Mouse (Mus musculus): Measurements from ENCODE around the gene Wapl. TPM values are rescaled to one million over a fixed set of nuclear protein-coding genes. Genes with fewer than 3 reads are reported as not detected.

Gene Wapl
- polyA plus RNA-seq, 1 experiment from 2014 or later = 26.9 TPM

- peak overlapping the region; percentile 78 for H3K27ac ChIP-seq
- no peaks in the 10 kb centered on the region for H3K9me3 ChIP-seq (replicated peaks)
Observed at GRCm38 (mm10) chr14:34712857-34713256, 39.1 kb downstream of the Wapl start.

GRCm38 (mm10) chr14:34718150-34718549 is 44.4 kb downstream of the Wapl start:
- H3K9me3 ChIP-seq (replicated peaks) = no peaks in the 10 kb centered on the region
- no peak overlapping the region for H3K9ac ChIP-seq
- 90% methylated on average over 3 of the region's 3 CpGs for WGBS
- H3K4me2 ChIP-seq = no peak overlapping the region
- no peaks in the 10 kb centered on the region for H3K27me3 ChIP-seq
- no peak overlapping the region for H3K27ac ChIP-seq
- no peaks in the 10 kb centered on the region for H3K4me1 ChIP-seq
- no peak for ATAC-seq (replicated peaks; ENCODE audit: low FRiP score)
- H3K36me3 ChIP-seq = peaks cover 43% of the 10 kb centered on the region
- H3K4me3 ChIP-seq (replicated peaks) = no peak overlapping the region

More at GRCm38 (mm10) chr14:34712857-34713256, 39.1 kb downstream of the Wapl start:
- no peak overlapping the region for H3K9ac ChIP-seq
- 0 out of 2 replicates have a peak, but pooled peaks cover 4% of the 10 kb centered on the region for H3K4me1 ChIP-seq
- no peaks in the 10 kb centered on the region for H3K27me3 ChIP-seq
- 54% methylated on average over 3 of the region's 3 CpGs for WGBS
- H3K4me3 ChIP-seq (replicated peaks) = no peak overlapping the region
- no peak; the same call in 1 of the 2 replicates for ATAC-seq (replicated peaks; ENCODE audit: low FRiP score)
- H3K36me3 ChIP-seq = peaks cover 40% of the 10 kb centered on the region
- no peak overlapping the region for H3K4me2 ChIP-seq

GRCm38 (mm10) chr14:34727709-34728108 is 54.0 kb downstream of the Wapl start:
- Histone ChIP-seq H3K4me3 (replicated peaks) (no peak overlapping the region), H3K36me3 (peaks cover 45% of the 10 kb centered on the region), H3K4me2 (no peak overlapping the region), H3K9ac (no peak overlapping the region), H3K9me3 (replicated peaks) (no peaks in the 10 kb centered on the region), H3K4me1 (no peaks in the 10 kb centered on the region), H3K27me3 (no peaks in the 10 kb centered on the region), H3K27ac (0 out of 2 replicates have a peak overlapping the region, but pooled peaks have one; percentile 52)
- ATAC-seq (replicated peaks; ENCODE audit: low FRiP score) = 0 out of 2 replicates have a peak, but pooled peaks have one; percentile 36
- 67% methylated on average over 2 of the region's 2 CpGs for WGBS

- no peaks in the 10 kb centered on the region for H3K4me1 ChIP-seq
- no peak overlapping the region for H3K27ac ChIP-seq
- no peaks in the 10 kb centered on the region for H3K27me3 ChIP-seq
- no peaks in the 10 kb centered on the region for H3K9me3 ChIP-seq (replicated peaks)
- no peak for ATAC-seq (replicated peaks; ENCODE audit: low FRiP score)
- WGBS = 90% methylated on average over 5 of the region's 5 CpGs
- no peak overlapping the region for H3K9ac ChIP-seq
- no peak overlapping the region for H3K4me2 ChIP-seq
- H3K4me3 ChIP-seq (replicated peaks) = no peak overlapping the region
- H3K36me3 ChIP-seq = peaks cover 53% of the 10 kb centered on the region
Observed at GRCm38 (mm10) chr14:34735405-34735804, 61.7 kb downstream of the Wapl start.

- Histone ChIP-seq H3K9me3 (replicated peaks) (no peaks in the 10 kb centered on the region), H3K27ac (no peak overlapping the region), H3K4me2 (no peak overlapping the region), H3K4me3 (replicated peaks) (no peak overlapping the region), H3K4me1 (no peaks in the 10 kb centered on the region), H3K36me3 (peaks cover 74% of the 10 kb centered on the region), H3K9ac (no peak overlapping the region), H3K27me3 (no peaks in the 10 kb centered on the region)
- 71% methylated on average over 1 of the region's 1 CpGs for WGBS
- no peak for ATAC-seq (replicated peaks; ENCODE audit: low FRiP score)
Observed at GRCm38 (mm10) chr14:34745401-34745800, 71.7 kb downstream of the Wapl start.

- no peak overlapping the region for H3K9ac ChIP-seq
- no peak overlapping the region for H3K4me3 ChIP-seq (replicated peaks)
- H3K4me2 ChIP-seq = no peak overlapping the region
- no peak for ATAC-seq (replicated peaks; ENCODE audit: low FRiP score)
- H3K27ac ChIP-seq = no peak overlapping the region
- H3K4me1 ChIP-seq = peaks cover 5% of the 10 kb centered on the region; the same call in 1 of the 2 replicates
- H3K36me3 ChIP-seq = no peaks in the 10 kb centered on the region; the same call in 1 of the 2 replicates
- H3K9me3 ChIP-seq (replicated peaks) = no peaks in the 10 kb centered on the region
- H3K27me3 ChIP-seq = no peaks in the 10 kb centered on the region
- 81% methylated on average over 3 of the region's 3 CpGs for WGBS
Observed at GRCm38 (mm10) chr14:34755731-34756130, 82.0 kb downstream of the Wapl start.

GRCm38 (mm10) chr14:34759938-34760337 is 86.2 kb downstream of the Wapl start:
- Histone ChIP-seq H3K4me2 (no peak overlapping the region), H3K9ac (no peak overlapping the region), H3K27me3 (no peaks in the 10 kb centered on the region), H3K9me3 (replicated peaks) (no peaks in the 10 kb centered on the region), H3K27ac (no peak overlapping the region), H3K4me1 (peaks cover 28% of the 10 kb centered on the region), H3K36me3 (no peaks in the 10 kb centered on the region), H3K4me3 (replicated peaks) (no peak overlapping the region)
- 61% methylated on average over 2 of the region's 2 CpGs for WGBS
- ATAC-seq (replicated peaks; ENCODE audit: low FRiP score) = no peak

- H3K27ac ChIP-seq = no peak overlapping the region
- WGBS = 88% methylated on average over 9 of the region's 9 CpGs
- ATAC-seq (replicated peaks; ENCODE audit: low FRiP score) = no peak
Observed at GRCm38 (mm10) chr14:34761082-34761959, 87.6 kb downstream of the Wapl start.

GRCm38 (mm10) chr14:34762682-34763081 is 89.0 kb downstream of the Wapl start:
- Histone ChIP-seq H3K27me3 (no peaks in the 10 kb centered on the region), H3K4me2 (no peak overlapping the region), H3K4me1 (peaks cover 28% of the 10 kb centered on the region), H3K36me3 (no peaks in the 10 kb centered on the region), H3K27ac (no peak overlapping the region), H3K4me3 (replicated peaks) (no peak overlapping the region), H3K9me3 (replicated peaks) (no peaks in the 10 kb centered on the region), H3K9ac (no peak overlapping the region)
- ATAC-seq (replicated peaks; ENCODE audit: low FRiP score) = peak; percentile 71
- 34% methylated on average over 10 of the region's 10 CpGs for WGBS

More at GRCm38 (mm10) chr14:34761082-34761959, 87.6 kb downstream of the Wapl start:
- Histone ChIP-seq H3K9me3 (replicated peaks) (no peaks in the 10 kb centered on the region), H3K36me3 (no peaks in the 10 kb centered on the region), H3K4me3 (replicated peaks) (no peak overlapping the region), H3K27me3 (no peaks in the 10 kb centered on the region), H3K4me2 (no peak overlapping the region), H3K4me1 (peaks cover 28% of the 10 kb centered on the region), H3K9ac (no peak overlapping the region)

GRCm38 (mm10) chr14:34763771-34764539 is 90.2 kb downstream of the Wapl start:
- H3K4me2 ChIP-seq = no peak overlapping the region
- H3K27ac ChIP-seq = peak overlapping the region; percentile 43; the same call in 1 of the 2 replicates
- H3K4me1 ChIP-seq = peaks cover 32% of the 10 kb centered on the region
- H3K9ac ChIP-seq = no peak overlapping the region
- no peak overlapping the region for H3K4me3 ChIP-seq (replicated peaks)
- H3K36me3 ChIP-seq = no peaks in the 10 kb centered on the region
- WGBS = 27% methylated on average over 10 of the region's 10 CpGs
- ATAC-seq (replicated peaks; ENCODE audit: low FRiP score) = 0 out of 2 replicates have a peak, but pooled peaks have one; percentile 7
- no peaks in the 10 kb centered on the region for H3K9me3 ChIP-seq (replicated peaks)
- no peaks in the 10 kb centered on the region for H3K27me3 ChIP-seq

GRCm38 (mm10) chr14:34764908-34765307 is 91.2 kb downstream of the Wapl start:
- 83% methylated on average over 9 of the region's 9 CpGs for WGBS
- Histone ChIP-seq H3K4me2 (no peak overlapping the region), H3K27ac (0 out of 2 replicates have a peak overlapping the region, but pooled peaks have one; percentile 27), H3K9me3 (replicated peaks) (no peaks in the 10 kb centered on the region), H3K27me3 (0 out of 2 replicates have a peak, but pooled peaks cover 9% of the 10 kb centered on the region), H3K4me1 (peaks cover 34% of the 10 kb centered on the region), H3K4me3 (replicated peaks) (no peak overlapping the region), H3K9ac (no peak overlapping the region), H3K36me3 (no peaks in the 10 kb centered on the region)
- no peak for ATAC-seq (replicated peaks; ENCODE audit: low FRiP score)

- ATAC-seq (replicated peaks; ENCODE audit: low FRiP score) = no peak
- Histone ChIP-seq H3K9ac (no peak overlapping the region), H3K4me2 (no peak overlapping the region), H3K27ac (no peak overlapping the region), H3K4me3 (replicated peaks) (no peak overlapping the region), H3K27me3 (peaks cover 14% of the 10 kb centered on the region), H3K4me1 (peaks cover 34% of the 10 kb centered on the region), H3K36me3 (no peaks in the 10 kb centered on the region), H3K9me3 (replicated peaks) (no peaks in the 10 kb centered on the region)
- WGBS = 91% methylated on average over 7 of the region's 7 CpGs
Observed at GRCm38 (mm10) chr14:34765380-34765779, 91.7 kb downstream of the Wapl start.

Data from kidney, embryonic 15.5 days (tissue).